Mouse (Mus musculus) olfactory bulb, adult 2 months (tissue): ENCODE results near the gene Tsr3.
"Not testable (repeated sequence)": the region's sequence is repeated elsewhere in the genome, so short reads cannot be mapped to it uniquely, and the experiment has no call there.

Source experiments
- CTCF ChIP-seq: fragments of 200-500 bp; IDR thresholded peaks from 2 replicates; pipeline ENCODE4 v1.5.1; 2012; ENCODE audit warnings: low read depth, mild to moderate bottlenecking, low read length, moderate library complexity; ENCODE audit not compliant: insufficient read depth
- POLR2A ChIP-seq: fragments of 200-500 bp; IDR thresholded peaks from 2 replicates; pipeline ENCODE4 v1.6.1; 2012; ENCODE audit warnings: mild to moderate bottlenecking, low read depth, low read length, moderate library complexity; ENCODE audit not compliant: insufficient read depth

DNA sequence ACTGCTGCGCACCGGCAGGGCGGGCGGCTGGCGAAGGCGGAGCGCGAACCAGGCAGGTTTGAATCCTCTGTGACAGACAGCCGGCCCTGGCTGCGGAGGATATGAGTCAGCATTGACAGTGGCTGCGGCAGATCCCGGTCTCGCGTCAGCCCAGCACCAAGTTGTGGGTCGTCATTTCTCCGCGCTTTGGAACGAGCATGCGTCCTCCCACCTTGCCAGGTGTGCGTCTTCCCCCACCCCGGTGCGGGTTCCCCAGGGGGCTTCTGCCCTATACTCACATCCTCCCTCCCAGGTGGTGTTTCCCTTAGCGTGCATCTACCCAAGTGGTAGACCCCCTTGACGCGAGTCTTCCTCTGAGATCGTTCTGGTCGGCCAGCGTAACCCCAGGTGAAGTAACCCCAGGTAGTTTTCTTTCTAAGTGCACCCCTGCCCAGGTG, 17.4 kb upstream of the Tsr3 start:
- TF ChIP-seq CTCF, POLR2A: not testable (repeated sequence)
